Mouse (Mus musculus) regulatory T cell (primary cell): ENCODE measurements at regions not wholly inside any gene's neighbourhood (a gene's known extent, or its start where the extent isn't known, plus 50 kb on each side); places are given as distances from the start of the nearest gene placed in this dataset.

Source experiments
- in situ Hi-C: fragments of 300-600 bp; cut with MboI, MseI; formaldehyde crosslinking; loops from one replicate; pipeline ENCODE4 v1.15.1; 2025; ENCODE audit warnings: high pct_unique_total_duplicates

- in situ Hi-C loops = no loop called here
Observed at GRCm38 (mm10) chr4:87718166-87718805, 314.9 kb downstream of the Mllt3 start.

- in situ Hi-C loops = no loop called here
Observed at GRCm38 (mm10) chr4:87715212-87715933, 317.8 kb downstream of the Mllt3 start.

DNA sequence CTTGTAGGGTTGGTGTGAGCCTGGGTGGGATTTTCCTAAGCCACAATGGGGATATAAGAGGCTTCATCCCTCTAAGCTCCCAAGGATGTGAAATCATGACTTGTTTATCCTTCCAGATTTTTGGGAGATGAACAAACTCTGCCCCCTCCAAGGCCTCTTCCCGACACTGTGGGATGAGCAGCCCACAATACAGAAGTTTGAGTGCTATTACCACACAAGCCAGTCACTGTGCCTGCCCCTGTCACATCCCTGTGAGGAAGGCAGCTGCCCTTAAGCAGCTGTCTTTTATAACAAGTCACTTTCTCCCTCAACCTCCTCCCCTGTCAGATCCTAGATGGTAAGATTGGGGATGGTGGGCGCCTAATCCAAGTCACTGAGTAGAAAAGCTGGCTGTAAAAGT, 320.5 kb downstream of the Mllt3 start:
- in situ Hi-C loops = no loop called here

GRCm38 (mm10) chr4:87712286-87712685, 320.9 kb downstream of the Mllt3 start:
- in situ Hi-C loops = no loop called here

- in situ Hi-C loops = no loop called here
Observed at GRCm38 (mm10) chr4:87711185-87711827, 321.9 kb downstream of the Mllt3 start.

- in situ Hi-C loops = no loop called here
Observed at GRCm38 (mm10) chr4:87708981-87709645, 324.1 kb downstream of the Mllt3 start.

DNA sequence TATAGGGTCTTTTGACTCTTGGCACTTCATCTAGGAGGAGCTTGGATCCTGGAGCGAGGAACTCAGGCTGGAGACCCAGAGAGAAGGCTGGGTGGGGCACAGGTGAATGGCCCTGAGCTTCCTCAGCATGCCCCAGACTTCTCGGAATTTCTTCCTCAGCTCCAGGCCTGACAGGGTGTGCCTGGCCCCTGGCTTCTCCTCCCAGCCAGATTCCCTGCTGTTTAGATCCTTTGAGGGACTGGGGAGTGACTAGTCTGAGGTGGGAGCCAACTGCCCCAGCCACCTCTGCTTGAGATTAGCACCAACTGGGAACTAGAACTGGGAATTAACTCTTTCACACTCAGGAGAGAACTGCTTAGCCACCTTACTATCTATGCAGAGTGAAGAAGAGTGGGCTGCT, 325.8 kb downstream of the Mllt3 start:
- in situ Hi-C loops = no loop called here

DNA sequence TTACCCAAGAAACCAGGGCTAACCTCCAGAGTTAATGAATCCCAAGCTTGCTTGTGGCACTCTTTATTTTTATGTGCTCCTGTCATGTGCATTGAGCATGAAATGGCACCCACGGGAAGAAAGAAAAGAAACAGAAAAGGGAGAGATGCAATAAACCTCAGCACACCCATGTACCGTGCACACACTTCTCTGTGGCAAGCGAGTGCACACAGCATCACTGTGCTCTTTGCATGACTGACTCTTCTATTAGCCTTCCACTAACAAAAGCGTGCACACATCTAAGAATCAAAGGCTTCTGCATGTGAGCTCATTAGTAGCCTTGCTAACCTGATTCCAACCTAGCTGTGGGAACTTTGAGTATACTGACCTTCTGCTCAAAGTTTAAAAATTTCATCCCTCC, 330.3 kb downstream of the Mllt3 start:
- in situ Hi-C loops = no loop called here

DNA sequence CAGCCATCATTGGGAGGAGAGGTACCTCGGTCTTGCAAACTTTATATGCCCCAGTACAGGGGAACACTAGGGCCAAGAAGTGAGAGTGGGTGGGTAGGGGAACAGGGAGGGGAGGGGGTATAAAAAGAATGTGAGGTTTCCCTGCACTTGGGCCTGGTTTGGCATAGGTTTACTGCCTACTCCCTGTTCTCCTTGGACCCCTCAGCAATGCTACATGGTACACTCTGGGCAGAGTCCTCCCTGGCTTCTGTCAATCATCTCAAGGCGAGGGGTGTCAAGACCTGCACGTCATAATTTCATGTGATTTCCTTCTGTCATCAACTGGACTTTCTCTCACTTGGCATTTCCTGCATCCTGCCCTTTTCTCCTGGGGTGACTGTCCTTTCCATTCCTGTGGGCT, 330.9 kb downstream of the Mllt3 start:
- in situ Hi-C loops = no loop called here

DNA sequence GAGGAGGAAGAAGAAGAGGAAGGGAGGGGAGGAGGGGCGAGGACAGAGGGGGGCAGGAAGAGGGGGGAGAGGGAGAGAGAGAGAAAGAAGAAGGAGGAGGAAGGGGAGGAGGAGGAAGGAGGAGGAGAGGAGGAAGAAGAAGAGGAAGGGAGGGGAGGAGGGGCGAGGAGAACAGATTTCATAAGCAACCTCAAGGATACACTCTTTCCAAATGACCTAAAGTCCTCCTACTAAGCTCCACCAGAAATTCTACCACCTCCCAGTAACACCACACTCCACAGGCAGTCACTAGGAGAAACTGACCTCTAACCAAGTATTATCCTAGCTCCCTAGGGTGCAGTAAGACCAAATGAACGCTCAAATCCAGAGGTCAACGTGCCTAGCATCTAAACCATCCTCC, 332.1 kb downstream of the Mllt3 start:
- in situ Hi-C loops = no loop called here

- in situ Hi-C loops = no loop called here
Observed at GRCm38 (mm10) chr4:87700508-87700907, 332.7 kb downstream of the Mllt3 start.

DNA sequence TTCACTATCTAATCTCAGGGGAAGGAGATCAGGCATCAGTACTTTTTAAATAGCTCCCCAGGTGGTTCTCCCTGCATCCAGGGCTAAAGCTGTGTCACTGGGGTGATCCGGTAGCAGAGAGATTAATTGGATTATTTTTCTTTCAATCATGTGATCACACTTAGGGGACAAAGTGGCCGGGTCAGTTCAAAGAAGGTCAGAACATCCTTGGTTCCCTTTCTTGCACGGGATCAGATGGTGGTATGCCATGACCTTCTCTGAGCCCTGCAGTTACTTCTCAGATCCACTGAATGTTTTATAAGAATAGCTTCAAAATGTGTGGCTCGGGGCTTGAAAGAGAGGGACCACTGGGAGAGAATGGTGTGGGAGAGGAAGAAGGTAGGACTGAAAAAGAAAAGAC, 333.6 kb downstream of the Mllt3 start:
- in situ Hi-C loops = loop anchor here (10.0 kb wide), 1 partner anchor 255 kb away; no protein-coding TSS in a partner anchor

- in situ Hi-C loops = loop anchor here (10.0 kb wide), 1 partner anchor 254 kb away; no protein-coding TSS in a partner anchor
Observed at GRCm38 (mm10) chr4:87698750-87699149, 334.4 kb downstream of the Mllt3 start.

DNA sequence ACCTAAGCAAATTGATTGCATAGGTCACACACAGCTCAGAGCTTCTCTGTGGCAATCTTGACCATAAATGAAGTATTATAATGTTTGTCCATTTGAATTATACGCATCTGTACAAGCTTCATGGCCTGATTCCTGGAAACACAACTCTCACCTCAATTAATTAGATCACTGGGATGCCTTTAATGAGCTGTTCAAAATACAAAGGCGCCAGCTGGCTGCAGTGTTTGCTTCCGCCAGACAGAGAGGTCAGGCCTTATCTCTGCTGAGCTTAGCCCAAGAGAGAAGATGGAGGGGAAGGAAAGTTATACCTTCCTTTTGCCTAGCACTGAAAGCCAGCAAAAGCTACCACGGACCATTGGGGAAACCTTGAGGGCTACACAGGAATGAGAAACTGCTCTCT, 336.2 kb downstream of the Mllt3 start:
- in situ Hi-C loops = loop anchor here (10.0 kb wide), 1 partner anchor 252 kb away; no protein-coding TSS in a partner anchor

DNA sequence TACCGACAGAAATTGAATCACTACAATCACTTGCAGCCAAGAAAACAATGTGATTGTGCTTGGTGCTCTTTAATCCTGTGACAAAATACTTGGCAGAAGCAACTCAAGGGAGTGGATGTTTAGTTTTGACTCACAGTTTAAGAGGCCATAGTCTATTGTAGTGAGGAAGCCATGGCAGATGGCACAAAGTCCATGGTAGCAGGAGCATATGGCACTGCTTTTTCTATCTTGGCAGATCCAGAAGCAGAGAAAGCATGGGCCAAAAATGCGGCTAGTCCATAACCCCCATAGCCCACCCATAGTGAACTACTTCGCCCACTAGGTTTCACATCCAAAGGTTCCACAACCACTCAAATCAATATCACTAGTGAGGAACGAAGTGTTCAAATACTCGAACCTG, 337.4 kb downstream of the Mllt3 start:
- in situ Hi-C loops = loop anchor here (10.0 kb wide), 1 partner anchor 251 kb away; no protein-coding TSS in a partner anchor

- in situ Hi-C loops = loop anchor here (10.0 kb wide), 1 partner anchor 248 kb away; no protein-coding TSS in a partner anchor
Observed at GRCm38 (mm10) chr4:87692741-87693140, 340.4 kb downstream of the Mllt3 start.

- in situ Hi-C loops = no loop called here
Observed at GRCm38 (mm10) chr4:87684952-87685351, 348.2 kb downstream of the Mllt3 start.

GRCm38 (mm10) chr4:87682783-87683182, 350.4 kb downstream of the Mllt3 start:
- in situ Hi-C loops = no loop called here

- in situ Hi-C loops = no loop called here
Observed at GRCm38 (mm10) chr4:87671101-87671500, 362.1 kb downstream of the Mllt3 start.

DNA sequence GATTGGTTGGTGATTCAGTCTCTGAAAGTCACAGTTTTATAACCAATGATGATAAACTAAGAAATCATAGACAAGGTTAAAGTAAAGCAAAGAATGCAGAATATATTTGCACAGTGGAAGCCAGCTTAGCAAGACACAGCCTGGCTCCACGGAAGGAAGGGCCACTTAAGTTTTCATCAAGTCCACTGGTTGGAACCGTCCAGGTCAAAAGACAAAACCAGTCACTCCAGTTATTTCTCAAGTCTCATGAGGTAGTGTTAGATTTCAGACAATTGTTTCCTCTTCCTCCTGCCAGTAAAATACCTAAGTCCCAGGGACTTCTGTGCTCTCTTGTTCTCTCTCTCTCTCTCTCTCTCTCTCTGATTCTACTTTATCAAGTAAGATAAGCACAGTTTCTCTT, 363.0 kb downstream of the Mllt3 start:
- in situ Hi-C loops = no loop called here

- in situ Hi-C loops = no loop called here
Observed at GRCm38 (mm10) chr4:87669480-87669879, 363.7 kb downstream of the Mllt3 start.

- in situ Hi-C loops = no loop called here
Observed at GRCm38 (mm10) chr4:87668314-87668713, 364.9 kb downstream of the Mllt3 start.
